Mouse (Mus musculus): ENCODE data around the gene Cryga. TPM values are rescaled to one million over a fixed set of nuclear protein-coding genes. Genes with fewer than 3 reads are reported as not detected.

Gene Cryga
- polyA plus RNA-seq (2014; fragmentation: Illumina TruSeq; extraction: RNeasy Lipid Tissue Mini Kit (QIAGEN cat#74804); ENCODE audit: low read depth, low replicate concordance) = not detected

GRCm38 (mm10) chr1:65103273-65103672, at the start of gene Cryga:
Cryga (minus strand) TSS chr1:65103373.

GRCm38 (mm10) chr1:65122574-65123372, 19.6 kb upstream of the Cryga start, which contains the start of gene D630023F18Rik:
D630023F18Rik (minus strand) TSS chr1:65123214.

GRCm38 (mm10) chr1:65119438-65119837, 16.3 kb upstream of the Cryga start, which contains the start of gene Gm28845:
Gm28845 (minus strand) TSS chr1:65119558.

GRCm38 (mm10) chr1:65082188-65082587, 21.0 kb downstream of the Cryga start, which contains the start of gene Crygb:
Crygb (minus strand) TSS chr1:65082288.

GRCm38 (mm10) chr1:65073589-65073988, 29.6 kb downstream of the Cryga start, which contains the start of gene Crygc:
Crygc (minus strand) TSS chr1:65073689.

GRCm38 (mm10) chr1:65063352-65063751, 39.8 kb downstream of the Cryga start, which contains the start of gene Crygd:
Crygd (minus strand) TSS chr1:65063452.

GRCm38 (mm10) chr1:65050952-65051351, 52.2 kb downstream of the Cryga start, which contains the start of gene Cryge:
Cryge (minus strand) TSS chr1:65051149.

Other genes with a start within 250 kb of the Cryga start
- gene Plekhm3, start 146.5 kb downstream of the Cryga start, polyA plus RNA-seq (2014; fragmentation: Illumina TruSeq; extraction: RNeasy Lipid Tissue Mini Kit (QIAGEN cat#74804); ENCODE audit: low read depth, low replicate concordance) = 0.69 TPM
- gene Akr1cl, start 70.6 kb downstream of the Cryga start, polyA plus RNA-seq (2014; fragmentation: Illumina TruSeq; extraction: RNeasy Lipid Tissue Mini Kit (QIAGEN cat#74804); ENCODE audit: low read depth, low replicate concordance) = not detected
- gene Cryge, start 52.2 kb downstream of the Cryga start, polyA plus RNA-seq (2014; fragmentation: Illumina TruSeq; extraction: RNeasy Lipid Tissue Mini Kit (QIAGEN cat#74804); ENCODE audit: low read depth, low replicate concordance) = not detected
- gene Crygd, start 39.9 kb downstream of the Cryga start, polyA plus RNA-seq (2014; fragmentation: Illumina TruSeq; extraction: RNeasy Lipid Tissue Mini Kit (QIAGEN cat#74804); ENCODE audit: low read depth, low replicate concordance) = not detected
- gene Crygc, start 29.7 kb downstream of the Cryga start, polyA plus RNA-seq (2014; fragmentation: Illumina TruSeq; extraction: RNeasy Lipid Tissue Mini Kit (QIAGEN cat#74804); ENCODE audit: low read depth, low replicate concordance) = not detected
- not detected for gene Crygb, start 21.1 kb downstream of the Cryga start, polyA plus RNA-seq (2014; fragmentation: Illumina TruSeq; extraction: RNeasy Lipid Tissue Mini Kit (QIAGEN cat#74804); ENCODE audit: low read depth, low replicate concordance)
- gene Gm28845, start 16.2 kb upstream of the Cryga start, polyA plus RNA-seq (2014; fragmentation: Illumina TruSeq; extraction: RNeasy Lipid Tissue Mini Kit (QIAGEN cat#74804); ENCODE audit: low read depth, low replicate concordance) = not detected
- not detected for gene D630023F18Rik, start 19.8 kb upstream of the Cryga start, polyA plus RNA-seq (2014; fragmentation: Illumina TruSeq; extraction: RNeasy Lipid Tissue Mini Kit (QIAGEN cat#74804); ENCODE audit: low read depth, low replicate concordance)
- gene Idh1, start 83.1 kb upstream of the Cryga start, polyA plus RNA-seq (2014; fragmentation: Illumina TruSeq; extraction: RNeasy Lipid Tissue Mini Kit (QIAGEN cat#74804); ENCODE audit: low read depth, low replicate concordance) = 795 TPM
- gene Pikfyve, start 83.3 kb upstream of the Cryga start, polyA plus RNA-seq (2014; fragmentation: Illumina TruSeq; extraction: RNeasy Lipid Tissue Mini Kit (QIAGEN cat#74804); ENCODE audit: low read depth, low replicate concordance) = 8.8 TPM
- gene Pth2r, start 178.7 kb upstream of the Cryga start, polyA plus RNA-seq (2014; fragmentation: Illumina TruSeq; extraction: RNeasy Lipid Tissue Mini Kit (QIAGEN cat#74804); ENCODE audit: low read depth, low replicate concordance) = not detected